ENCODE assay signal across 18 mouse cellular contexts in genomic region chr14:33508660-33509059, GRCm38 (mm10). TPM values are rescaled to one million over a fixed set of nuclear protein-coding genes. Genes with fewer than 3 reads are reported as not detected.
DNase-seq lines count a peak whose midpoint lies in the region.
"Had no signal": no experiment of that assay in that cellular context is flagged by ENCODE, and none has a peak within 500 bp of the region (broad histone marks: within the 10 kb centered on the region; RNA-seq: fewer than 3 reads in every experiment).

No protein-coding gene starts in this region.

- intact Hi-C loops in heart, postnatal 10 days (cut with DNase I) = no loop called here

- peak; percentile 21 for DNase-seq in heart, adult 11 months
- DNase-seq in heart, postnatal 10 days = no peak
- DNase-seq in forelimb bud, embryonic 11.5 days (ENCODE audit: low read depth, low spot score) = peak; percentile 52
- peak; percentile 20 for DNase-seq in hindlimb bud, embryonic 11.5 days (ENCODE audit: extremely low spot score, low read depth, low spot score)
- DNase-seq in right cerebral cortex, postnatal 10 days (ENCODE audit: low spot score in 2 of 2) = no peak
- DNase-seq: adrenal gland, adult 2 months; adrenal gland, postnatal 10 days; adrenal gland, postnatal 25 days; cerebellum, adult 11 months; cerebellum, adult 18-20 months; cerebellum, adult 8-10 months; cerebellum, adult 9-11 months; cerebellum, postnatal 14 days; cerebellum, postnatal 36 days; embryo, embryonic 11 days had no signal

RNA-seq across cellular contexts. Expression of gene Frmpd2, which starts 37.2 kb away (rescaled TPM):
- not detected for total RNA-seq in heart, postnatal 10 days (2021)
- total RNA-seq: adrenal gland, postnatal 10 days; adrenal gland, postnatal 25 days; common myeloid progenitor, adult 5-6 weeks; ES-E14; MEL had no signal

Comparison
In these comparisons a context has a peak if more than half of its experiments do, and no peak if none do; other contexts are left out.
1. DNase-seq: peak in heart, adult 11 months (single experiment), forelimb bud, embryonic 11.5 days (single experiment) and hindlimb bud, embryonic 11.5 days (single experiment); none in heart, postnatal 10 days (0 of 2) and right cerebral cortex, postnatal 10 days (0 of 2).